Mouse (Mus musculus): ENCODE results near the gene Golga7b. TPM values are rescaled to one million over a fixed set of nuclear protein-coding genes. Genes with fewer than 3 reads are reported as not detected.

Gene Golga7b
- polyA plus RNA-seq, 1 experiment, result not detected

GRCm38 (mm10) chr19:42246626-42247025 lies 748 bp upstream of the Golga7b start:
- H3K27ac ChIP-seq (ENCODE audit: insufficient read depth, low read length), result no peak overlapping the region
- no peak overlapping the region for H3K4me3 ChIP-seq (ENCODE audit: insufficient read depth, low read length)
- H3K4me1 ChIP-seq (ENCODE audit: control insufficient read depth, insufficient read depth, low read length), result no peaks in the 10 kb centered on the region
- no peak for TF ChIP-seq CTCF (IDR thresholded peaks at IDR 0.05; ENCODE audit: borderline replicate concordance, insufficient read depth, low read length)
- no peak for TF ChIP-seq POLR2A (IDR thresholded peaks at IDR 0.05; ENCODE audit: low read depth, low read length)

GRCm38 (mm10) chr19:42249976-42250914 lies 2.9 kb downstream of the Golga7b start:
- no peak overlapping the region for H3K4me3 ChIP-seq (ENCODE audit: insufficient read depth, low read length)
- no peak overlapping the region for H3K27ac ChIP-seq (ENCODE audit: insufficient read depth, low read length)
- no peaks in the 10 kb centered on the region for H3K4me1 ChIP-seq (ENCODE audit: control insufficient read depth, insufficient read depth, low read length)
- no peak for TF ChIP-seq POLR2A (IDR thresholded peaks at IDR 0.05; ENCODE audit: low read depth, low read length)
- TF ChIP-seq CTCF (IDR thresholded peaks at IDR 0.05; ENCODE audit: borderline replicate concordance, insufficient read depth, low read length), result no peak

GRCm38 (mm10) chr19:42255438-42255783 lies 8.0 kb downstream of the Golga7b start:
- no peak for TF ChIP-seq CTCF (IDR thresholded peaks at IDR 0.05; ENCODE audit: borderline replicate concordance, insufficient read depth, low read length)
- no peak for TF ChIP-seq POLR2A (IDR thresholded peaks at IDR 0.05; ENCODE audit: low read depth, low read length)
- Histone ChIP-seq H3K4me3 (ENCODE audit: insufficient read depth, low read length) (no peak overlapping the region), H3K4me1 (ENCODE audit: control insufficient read depth, insufficient read depth, low read length) (no peaks in the 10 kb centered on the region), H3K27ac (ENCODE audit: insufficient read depth, low read length) (no peak overlapping the region)

GRCm38 (mm10) chr19:42255784-42256610 lies 8.6 kb downstream of the Golga7b start:
- H3K4me1 ChIP-seq (ENCODE audit: control insufficient read depth, insufficient read depth, low read length), result no peaks in the 10 kb centered on the region
- H3K4me3 ChIP-seq (ENCODE audit: insufficient read depth, low read length), result no peak overlapping the region
- no peak overlapping the region for H3K27ac ChIP-seq (ENCODE audit: insufficient read depth, low read length)
- TF ChIP-seq CTCF (IDR thresholded peaks at IDR 0.05; ENCODE audit: borderline replicate concordance, insufficient read depth, low read length) (no peak), POLR2A (IDR thresholded peaks at IDR 0.05; ENCODE audit: low read depth, low read length) (no peak)

GRCm38 (mm10) chr19:42256611-42257240 lies 9.4 kb downstream of the Golga7b start:
- TF ChIP-seq CTCF (IDR thresholded peaks at IDR 0.05; ENCODE audit: borderline replicate concordance, insufficient read depth, low read length) (no peak), POLR2A (IDR thresholded peaks at IDR 0.05; ENCODE audit: low read depth, low read length) (no peak)
- H3K27ac ChIP-seq (ENCODE audit: insufficient read depth, low read length), result no peak overlapping the region
- no peak overlapping the region for H3K4me3 ChIP-seq (ENCODE audit: insufficient read depth, low read length)
- H3K4me1 ChIP-seq (ENCODE audit: control insufficient read depth, insufficient read depth, low read length), result no peaks in the 10 kb centered on the region

GRCm38 (mm10) chr19:42257241-42257635 lies 9.9 kb downstream of the Golga7b start:
- Histone ChIP-seq H3K4me1 (ENCODE audit: control insufficient read depth, insufficient read depth, low read length) (no peaks in the 10 kb centered on the region), H3K27ac (ENCODE audit: insufficient read depth, low read length) (no peak overlapping the region), H3K4me3 (ENCODE audit: insufficient read depth, low read length) (no peak overlapping the region)
- TF ChIP-seq POLR2A (IDR thresholded peaks at IDR 0.05; ENCODE audit: low read depth, low read length) (no peak), CTCF (IDR thresholded peaks at IDR 0.05; ENCODE audit: borderline replicate concordance, insufficient read depth, low read length) (no peak)

GRCm38 (mm10) chr19:42258031-42258430 lies 10.7 kb downstream of the Golga7b start:
- H3K4me3 ChIP-seq (ENCODE audit: insufficient read depth, low read length), result no peak overlapping the region
- H3K4me1 ChIP-seq (ENCODE audit: control insufficient read depth, insufficient read depth, low read length), result no peaks in the 10 kb centered on the region
- no peak for TF ChIP-seq CTCF (IDR thresholded peaks at IDR 0.05; ENCODE audit: borderline replicate concordance, insufficient read depth, low read length)
- no peak for TF ChIP-seq POLR2A (IDR thresholded peaks at IDR 0.05; ENCODE audit: low read depth, low read length)
- H3K27ac ChIP-seq (ENCODE audit: insufficient read depth, low read length), result no peak overlapping the region

- no peak for TF ChIP-seq CTCF (IDR thresholded peaks at IDR 0.05; ENCODE audit: borderline replicate concordance, insufficient read depth, low read length)
- TF ChIP-seq POLR2A (IDR thresholded peaks at IDR 0.05; ENCODE audit: low read depth, low read length), result no peak
- no peak overlapping the region for H3K27ac ChIP-seq (ENCODE audit: insufficient read depth, low read length)
- H3K4me3 ChIP-seq (ENCODE audit: insufficient read depth, low read length), result no peak overlapping the region
- H3K4me1 ChIP-seq (ENCODE audit: control insufficient read depth, insufficient read depth, low read length), result no peaks in the 10 kb centered on the region
These were observed 11.2 kb downstream of the Golga7b start for GRCm38 (mm10) chr19:42258596-42258995.

- no peak overlapping the region for H3K4me3 ChIP-seq (ENCODE audit: insufficient read depth, low read length)
- peaks cover 3% of the 10 kb centered on the region; the same call in 1 of the 2 replicates for H3K4me1 ChIP-seq (ENCODE audit: control insufficient read depth, insufficient read depth, low read length)
- no peak overlapping the region for H3K27ac ChIP-seq (ENCODE audit: insufficient read depth, low read length)
- TF ChIP-seq CTCF (IDR thresholded peaks at IDR 0.05; ENCODE audit: borderline replicate concordance, insufficient read depth, low read length), result no peak
- TF ChIP-seq POLR2A (IDR thresholded peaks at IDR 0.05; ENCODE audit: low read depth, low read length), result no peak
These were observed 13.1 kb downstream of the Golga7b start for GRCm38 (mm10) chr19:42260486-42260885.

Data from embryonic fibroblast, embryonic 13.5 days (primary cell).